Mouse (Mus musculus) liver, postnatal 0 days (tissue): ENCODE data around the gene Gadl1. TPM values are rescaled to one million over a fixed set of nuclear protein-coding genes. Genes with fewer than 3 reads are reported as not detected.

Experiments
- ATAC-seq: fragments of 200-750 bp; cut with Nextera tagmentation; 2 replicates; pipeline ENCODE4 v1.8.0; 2017; ENCODE audit warnings: mild to moderate bottlenecking, moderate library complexity
- DNase-seq: peaks from one replicate; pipeline ENCODE4 v3.0.0-alpha.2; 2016
- H3K27ac ChIP-seq: fragments of 300-500 bp; sonication (generic); 2 replicates; pipeline ENCODE4 v1.5.1; 2014; ENCODE audit warnings: antibody characterized with exemption, moderate library complexity, mild to moderate bottlenecking, low read depth
- H3K27me3 ChIP-seq: fragments of 300-500 bp; sonication (generic); 2 replicates; pipeline ENCODE4 v1.6.1; 2014; ENCODE audit warnings: low read length, control low read depth, mixed read lengths; ENCODE audit not compliant: insufficient read depth
- H3K36me3 ChIP-seq: fragments of 300-500 bp; sonication (generic); replicated peaks from 2 replicates; pipeline ENCODE4 v1.6.1; 2014; ENCODE audit warnings: mild to moderate bottlenecking, control low read depth, low read length, moderate library complexity, mixed read lengths; ENCODE audit not compliant: insufficient read depth
- H3K4me1 ChIP-seq: fragments of 300-500 bp; sonication (generic); 2 replicates; pipeline ENCODE4 v1.6.1; 2014; ENCODE audit warnings: antibody characterized with exemption, mild to moderate bottlenecking, control low read depth; ENCODE audit not compliant: insufficient read depth
- H3K4me2 ChIP-seq: fragments of 300-500 bp; sonication (generic); 2 replicates; pipeline ENCODE4 v1.6.1; 2014; ENCODE audit warnings: low read depth, mild to moderate bottlenecking, low read length, moderate library complexity, mixed read lengths
- H3K4me3 ChIP-seq: fragments of 300-500 bp; sonication (generic); 2 replicates; pipeline ENCODE4 v1.5.1; 2014; ENCODE audit warnings: low read depth, low read length
- H3K9ac ChIP-seq: fragments of 300-500 bp; sonication (generic); replicated peaks from 2 replicates; pipeline ENCODE4 v1.6.1; 2014; ENCODE audit warnings: mild to moderate bottlenecking, moderate library complexity
- H3K9me3 ChIP-seq: fragments of 300-500 bp; sonication (generic); 2 replicates; pipeline ENCODE4 v1.6.1; 2016; ENCODE audit warnings: mild to moderate bottlenecking, control low read depth, low read length, mixed read lengths
- CTCF ChIP-seq: sonication (generic); IDR thresholded peaks from 2 replicates; pipeline ENCODE4 v1.5.1; 2016; ENCODE audit warnings: antibody characterized with exemption, low read depth
- EP300 ChIP-seq: IDR thresholded peaks from 2 replicates; pipeline ENCODE4 v1.6.1; 2016; ENCODE audit warnings: antibody characterized with exemption, low read depth, mild to moderate bottlenecking
- WGBS: fragments of 180-500 bp; shearing (Covaris S2); extraction: QIAGEN DNeasy Blood & Tissue Kit; methylation state at CpG from one replicate; pipeline ENCODE4 v1.1.7; 2014; ENCODE audit not compliant: insufficient replicate concordance; 5-methylcytosine and 5-hydroxymethylcytosine counted together
- polyA plus RNA-seq: library from polyadenylated mRNA; unstranded; fragments of >200 nt; fragmentation: Nextera tagmentation; extraction: Ambion mirVana; gene quantifications from 2 replicates; pipeline ENCODE4 v1.2.1, GENCODE M21; 2015

Gadl1 gene
- polyA plus RNA-seq, 1 experiment from 2014 or later, result 0.19 TPM

GRCm38 (mm10) chr9:115933243-115933964 is 24.1 kb downstream of the Gadl1 start:
- no peaks in the 10 kb centered on the region for H3K27me3 ChIP-seq
- ATAC-seq (no peak), DNase-seq (no peak)
- no peak overlapping the region for H3K9ac ChIP-seq
- 60% methylated on average over 7 of the region's 7 CpGs for WGBS
- H3K4me2 ChIP-seq, result no peak overlapping the region
- H3K9me3 ChIP-seq, result no peaks in the 10 kb centered on the region
- H3K36me3 ChIP-seq, result no peaks in the 10 kb centered on the region
- H3K4me3 ChIP-seq, result no peak overlapping the region
- no peak overlapping the region for H3K27ac ChIP-seq
- no peak for TF ChIP-seq EP300
- TF ChIP-seq CTCF, result no peak
- H3K4me1 ChIP-seq, result no peaks in the 10 kb centered on the region

- H3K27me3 ChIP-seq, result no peaks in the 10 kb centered on the region
- 75% methylated on average over 11 of the region's 11 CpGs for WGBS
- no peaks in the 10 kb centered on the region for H3K9me3 ChIP-seq
- H3K27ac ChIP-seq, result no peak overlapping the region
- DNase-seq (no peak), ATAC-seq (no peak)
- H3K9ac ChIP-seq, result no peak overlapping the region
- no peaks in the 10 kb centered on the region for H3K4me1 ChIP-seq
- H3K36me3 ChIP-seq, result no peaks in the 10 kb centered on the region
- H3K4me2 ChIP-seq, result no peak overlapping the region
- H3K4me3 ChIP-seq, result no peak overlapping the region
- no peak for TF ChIP-seq EP300
- no peak for TF ChIP-seq CTCF
Measured at GRCm38 (mm10) chr9:115934288-115934687, 25.0 kb downstream of the Gadl1 start.

GRCm38 (mm10) chr9:115936350-115936749 is 27.1 kb downstream of the Gadl1 start:
- Histone ChIP-seq H3K4me2 (no peak overlapping the region), H3K36me3 (no peaks in the 10 kb centered on the region), H3K27ac (no peak overlapping the region), H3K4me1 (no peaks in the 10 kb centered on the region), H3K4me3 (no peak overlapping the region), H3K27me3 (no peaks in the 10 kb centered on the region), H3K9ac (no peak overlapping the region), H3K9me3 (no peaks in the 10 kb centered on the region)
- DNase-seq (no peak), ATAC-seq (no peak)
- TF ChIP-seq CTCF (no peak), EP300 (no peak)
- 42% methylated on average over 2 of the region's 2 CpGs for WGBS

GRCm38 (mm10) chr9:115937915-115938314 is 28.7 kb downstream of the Gadl1 start:
- H3K9me3 ChIP-seq, result no peaks in the 10 kb centered on the region
- H3K4me3 ChIP-seq, result no peak overlapping the region
- ATAC-seq (no peak), DNase-seq (no peak)
- WGBS, result 88% methylated on average over 5 of the region's 5 CpGs
- H3K4me2 ChIP-seq, result no peak overlapping the region
- no peaks in the 10 kb centered on the region for H3K36me3 ChIP-seq
- H3K27ac ChIP-seq, result no peak overlapping the region
- no peaks in the 10 kb centered on the region for H3K27me3 ChIP-seq
- no peak overlapping the region for H3K9ac ChIP-seq
- no peak for TF ChIP-seq CTCF
- no peak for TF ChIP-seq EP300
- H3K4me1 ChIP-seq, result no peaks in the 10 kb centered on the region

GRCm38 (mm10) chr9:115939420-115939819 is 30.2 kb downstream of the Gadl1 start:
- no peaks in the 10 kb centered on the region for H3K27me3 ChIP-seq
- no peak for DNase-seq
- no peak overlapping the region for H3K4me3 ChIP-seq
- no peaks in the 10 kb centered on the region for H3K4me1 ChIP-seq
- no peak overlapping the region for H3K27ac ChIP-seq
- TF ChIP-seq CTCF (no peak), EP300 (no peak)
- H3K36me3 ChIP-seq, result no peaks in the 10 kb centered on the region
- no peak overlapping the region for H3K9ac ChIP-seq
- no peak for ATAC-seq
- H3K4me2 ChIP-seq, result no peak overlapping the region
- no peaks in the 10 kb centered on the region for H3K9me3 ChIP-seq
- WGBS, result 73% methylated on average over 3 of the region's 3 CpGs

GRCm38 (mm10) chr9:115941171-115941570 is 31.9 kb downstream of the Gadl1 start:
- H3K27me3 ChIP-seq, result no peaks in the 10 kb centered on the region
- H3K4me1 ChIP-seq, result no peaks in the 10 kb centered on the region
- H3K36me3 ChIP-seq, result no peaks in the 10 kb centered on the region
- H3K27ac ChIP-seq, result no peak overlapping the region
- H3K9ac ChIP-seq, result no peak overlapping the region
- H3K9me3 ChIP-seq, result no peaks in the 10 kb centered on the region
- no peak overlapping the region for H3K4me3 ChIP-seq
- DNase-seq (no peak), ATAC-seq (no peak)
- H3K4me2 ChIP-seq, result no peak overlapping the region
- WGBS, result 48% methylated on average over 8 of the region's 8 CpGs
- TF ChIP-seq EP300 (no peak), CTCF (no peak)

GRCm38 (mm10) chr9:115942486-115942885 is 33.2 kb downstream of the Gadl1 start:
- 70% methylated on average over 4 of the region's 4 CpGs for WGBS
- Histone ChIP-seq H3K27me3 (no peaks in the 10 kb centered on the region), H3K4me1 (no peaks in the 10 kb centered on the region), H3K9me3 (no peaks in the 10 kb centered on the region), H3K4me3 (no peak overlapping the region), H3K4me2 (no peak overlapping the region), H3K36me3 (no peaks in the 10 kb centered on the region), H3K27ac (no peak overlapping the region), H3K9ac (no peak overlapping the region)
- ATAC-seq (no peak), DNase-seq (no peak)
- TF ChIP-seq CTCF (no peak), EP300 (no peak)
